Mouse (Mus musculus): Measurements from ENCODE around the gene Calm3. TPM values are rescaled to one million over a fixed set of nuclear protein-coding genes. Genes with fewer than 3 reads are reported as not detected.

Gene Calm3
- polyA plus RNA-seq, 1 experiment, result 452 TPM

- WGBS, result 69% methylated on average over 3 of the region's 3 CpGs
- 0 out of 2 replicates have a peak, but pooled peaks cover 3% of the 10 kb centered on the region for H3K27me3 ChIP-seq (ENCODE audit: control insufficient read depth, insufficient read depth, low read length)
Measured at GRCm38 (mm10) chr7:16877717-16878116, 46.2 kb downstream of the Calm3 start.

GRCm38 (mm10) chr7:16876608-16877007 lies 47.3 kb downstream of the Calm3 start:
- Histone ChIP-seq H3K27ac (ENCODE audit: insufficient read depth, low read depth, low read length) (peak overlapping the region; percentile 42; the same call in 1 of the 2 replicates), H3K4me1 (ENCODE audit: control insufficient read depth, insufficient read depth, insufficient read length, low read length) (peaks cover 5% of the 10 kb centered on the region), H3K27me3 (ENCODE audit: control insufficient read depth, insufficient read depth, low read length) (0 out of 2 replicates have a peak, but pooled peaks cover 3% of the 10 kb centered on the region), H3K36me3 (ENCODE audit: control insufficient read depth, insufficient read depth, low read length) (no peaks in the 10 kb centered on the region; the same call in 1 of the 2 replicates), H3K4me3 (ENCODE audit: low read depth, low read length) (peak overlapping the region; percentile 39)
- no peak for TF ChIP-seq POLR2A (IDR thresholded peaks at IDR 0.05; ENCODE audit: low read depth, low read length)
- no peak for TF ChIP-seq CTCF (IDR thresholded peaks at IDR 0.05; ENCODE audit: extremely low read depth, insufficient read length, insufficient replicate concordance, low read depth, low read length)
- 54% methylated on average over 13 of the region's 13 CpGs for WGBS

More at GRCm38 (mm10) chr7:16877717-16878116, 46.2 kb downstream of the Calm3 start:
- H3K27ac ChIP-seq (ENCODE audit: insufficient read depth, low read depth, low read length), result no peak overlapping the region
- H3K4me1 ChIP-seq (ENCODE audit: control insufficient read depth, insufficient read depth, insufficient read length, low read length), result peaks cover 5% of the 10 kb centered on the region
- TF ChIP-seq POLR2A (IDR thresholded peaks at IDR 0.05; ENCODE audit: low read depth, low read length) (no peak), CTCF (IDR thresholded peaks at IDR 0.05; ENCODE audit: extremely low read depth, insufficient read length, insufficient replicate concordance, low read depth, low read length) (no peak)
- no peak overlapping the region for H3K4me3 ChIP-seq (ENCODE audit: low read depth, low read length)
- H3K36me3 ChIP-seq (ENCODE audit: control insufficient read depth, insufficient read depth, low read length), result no peaks in the 10 kb centered on the region

GRCm38 (mm10) chr7:16876006-16876405 lies 47.9 kb downstream of the Calm3 start:
- WGBS, result 43% methylated on average over 11 of the region's 11 CpGs
- Histone ChIP-seq H3K27ac (ENCODE audit: insufficient read depth, low read depth, low read length) (no peak overlapping the region), H3K4me3 (ENCODE audit: low read depth, low read length) (peak overlapping the region; percentile 73; the same call in 1 of the 2 replicates), H3K27me3 (ENCODE audit: control insufficient read depth, insufficient read depth, low read length) (0 out of 2 replicates have a peak, but pooled peaks cover 3% of the 10 kb centered on the region), H3K4me1 (ENCODE audit: control insufficient read depth, insufficient read depth, insufficient read length, low read length) (peaks cover 4% of the 10 kb centered on the region), H3K36me3 (ENCODE audit: control insufficient read depth, insufficient read depth, low read length) (peaks cover 2% of the 10 kb centered on the region; the same call in 1 of the 2 replicates)
- TF ChIP-seq POLR2A (IDR thresholded peaks at IDR 0.05; ENCODE audit: low read depth, low read length), result no peak
- no peak for TF ChIP-seq CTCF (IDR thresholded peaks at IDR 0.05; ENCODE audit: extremely low read depth, insufficient read length, insufficient replicate concordance, low read depth, low read length)

- Histone ChIP-seq H3K27ac (ENCODE audit: insufficient read depth, low read depth, low read length) (peak overlapping the region; percentile 53; the same call in 1 of the 2 replicates), H3K27me3 (ENCODE audit: control insufficient read depth, insufficient read depth, low read length) (0 out of 2 replicates have a peak, but pooled peaks cover 3% of the 10 kb centered on the region), H3K4me1 (ENCODE audit: control insufficient read depth, insufficient read depth, insufficient read length, low read length) (peaks cover 3% of the 10 kb centered on the region), H3K36me3 (ENCODE audit: control insufficient read depth, insufficient read depth, low read length) (peaks cover 5% of the 10 kb centered on the region; the same call in 1 of the 2 replicates), H3K4me3 (ENCODE audit: low read depth, low read length) (peak overlapping the region; percentile 73)
- TF ChIP-seq POLR2A (IDR thresholded peaks at IDR 0.05; ENCODE audit: low read depth, low read length) (no peak), CTCF (IDR thresholded peaks at IDR 0.05; ENCODE audit: extremely low read depth, insufficient read length, insufficient replicate concordance, low read depth, low read length) (no peak)
- WGBS, result under 1% methylated on average over 41 of the region's 42 CpGs
Measured at GRCm38 (mm10) chr7:16875326-16875725, 48.6 kb downstream of the Calm3 start.

GRCm38 (mm10) chr7:16875310-16875325 lies 48.8 kb downstream of the Calm3 start, which contains the start of gene Dact3:
Gene Dact3 (plus strand): TSS chr7:16875317.
- WGBS, result 0% methylated on average over 1 of the region's 1 CpGs
- peak within 1 kb of the TSS; percentile 73 for H3K4me3 ChIP-seq (ENCODE audit: low read depth, low read length)
- H3K27ac ChIP-seq (ENCODE audit: insufficient read depth, low read depth, low read length), result peak within 1 kb of the TSS; percentile 65
- no peak for TF ChIP-seq CTCF (IDR thresholded peaks at IDR 0.05; ENCODE audit: extremely low read depth, insufficient read length, insufficient replicate concordance, low read depth, low read length)
- no peak for TF ChIP-seq POLR2A (IDR thresholded peaks at IDR 0.05; ENCODE audit: low read depth, low read length)
- peaks cover 5% of the 10 kb centered on the region; the same call in 1 of the 2 replicates for H3K36me3 ChIP-seq (ENCODE audit: control insufficient read depth, insufficient read depth, low read length)
- H3K4me1 ChIP-seq (ENCODE audit: control insufficient read depth, insufficient read depth, insufficient read length, low read length), result peaks cover 3% of the 10 kb centered on the region
- 0 out of 2 replicates have a peak, but pooled peaks cover 3% of the 10 kb centered on the region for H3K27me3 ChIP-seq (ENCODE audit: control insufficient read depth, insufficient read depth, low read length)

- peaks cover 3% of the 10 kb centered on the region for H3K4me1 ChIP-seq (ENCODE audit: control insufficient read depth, insufficient read depth, insufficient read length, low read length)
- peak overlapping the region; percentile 27 for H3K4me3 ChIP-seq (ENCODE audit: low read depth, low read length)
- 0 out of 2 replicates have a peak, but pooled peaks cover 3% of the 10 kb centered on the region for H3K27me3 ChIP-seq (ENCODE audit: control insufficient read depth, insufficient read depth, low read length)
- TF ChIP-seq CTCF (IDR thresholded peaks at IDR 0.05; ENCODE audit: extremely low read depth, insufficient read length, insufficient replicate concordance, low read depth, low read length), result peak; percentile 27; the same call in 1 of the 2 replicates
- TF ChIP-seq POLR2A (IDR thresholded peaks at IDR 0.05; ENCODE audit: low read depth, low read length), result no peak
- under 1% methylated on average over 33 of the region's 33 CpGs for WGBS
- peak overlapping the region; percentile 65 for H3K27ac ChIP-seq (ENCODE audit: insufficient read depth, low read depth, low read length)
- H3K36me3 ChIP-seq (ENCODE audit: control insufficient read depth, insufficient read depth, low read length), result peaks cover 8% of the 10 kb centered on the region; the same call in 1 of the 2 replicates
Measured at GRCm38 (mm10) chr7:16874756-16875309, 49.1 kb downstream of the Calm3 start.

- H3K4me1 ChIP-seq (ENCODE audit: control insufficient read depth, insufficient read depth, insufficient read length, low read length), result peaks cover 3% of the 10 kb centered on the region
- H3K27ac ChIP-seq (ENCODE audit: insufficient read depth, low read depth, low read length), result peak overlapping the region; percentile 65
- TF ChIP-seq CTCF (IDR thresholded peaks at IDR 0.05; ENCODE audit: extremely low read depth, insufficient read length, insufficient replicate concordance, low read depth, low read length), result peak; percentile 94
- 0 out of 2 replicates have a peak, but pooled peaks have one; percentile 16 for TF ChIP-seq POLR2A (IDR thresholded peaks at IDR 0.05; ENCODE audit: low read depth, low read length)
- H3K4me3 ChIP-seq (ENCODE audit: low read depth, low read length), result no peak overlapping the region
- peaks cover 12% of the 10 kb centered on the region; the same call in 1 of the 2 replicates for H3K36me3 ChIP-seq (ENCODE audit: control insufficient read depth, insufficient read depth, low read length)
- WGBS, result 1% methylated on average over 17 of the region's 17 CpGs
- H3K27me3 ChIP-seq (ENCODE audit: control insufficient read depth, insufficient read depth, low read length), result 0 out of 2 replicates have a peak, but pooled peaks cover 3% of the 10 kb centered on the region
Measured at GRCm38 (mm10) chr7:16874190-16874589, 49.7 kb downstream of the Calm3 start.
